Mouse (Mus musculus): Measurements from ENCODE around the gene Tcf20.

Gene Tcf20

DNA sequence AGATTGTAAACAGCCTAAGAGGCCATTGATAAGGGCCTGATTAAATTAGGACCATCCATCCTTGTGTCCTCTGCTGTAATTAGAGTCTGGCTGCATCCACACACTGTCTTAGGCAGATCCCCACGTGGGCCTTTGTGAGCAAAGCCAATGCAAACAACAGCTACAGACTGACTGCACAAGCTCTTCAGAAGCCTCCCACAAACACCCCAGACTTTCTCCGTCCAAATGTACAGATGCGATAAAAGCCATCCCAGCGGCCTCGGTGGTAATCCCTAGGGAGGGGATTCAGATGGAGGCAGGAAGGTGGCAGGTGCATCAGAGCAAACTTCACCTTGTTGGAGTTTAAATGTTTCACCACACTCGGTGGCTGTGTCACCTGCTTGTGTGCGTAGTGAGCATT, 7.6 kb upstream of the Tcf20 start:
- in situ Hi-C loops (cut with MboI, MseI): no loop called here

DNA sequence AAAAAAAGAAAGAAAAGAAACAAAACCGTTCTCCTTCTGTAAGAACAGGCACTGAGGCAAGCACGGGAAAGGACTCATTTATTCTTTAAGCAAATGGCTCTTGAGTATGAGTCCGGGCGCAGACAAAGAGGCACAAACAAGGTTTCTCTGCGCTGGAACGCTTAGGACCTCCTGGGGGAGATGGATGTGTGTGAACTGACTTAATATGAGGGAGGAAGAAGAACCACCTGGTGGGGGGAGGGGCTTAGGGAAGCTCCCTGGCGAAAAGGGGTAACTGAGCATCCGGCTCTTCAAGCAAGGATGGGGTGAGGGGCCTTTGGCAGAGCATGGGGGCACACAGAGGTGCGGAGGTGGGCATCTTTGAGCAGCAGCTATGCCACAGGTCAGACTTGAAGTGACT, 5.2 kb upstream of the Tcf20 start:
- in situ Hi-C loops (cut with MboI, MseI): no loop called here

DNA sequence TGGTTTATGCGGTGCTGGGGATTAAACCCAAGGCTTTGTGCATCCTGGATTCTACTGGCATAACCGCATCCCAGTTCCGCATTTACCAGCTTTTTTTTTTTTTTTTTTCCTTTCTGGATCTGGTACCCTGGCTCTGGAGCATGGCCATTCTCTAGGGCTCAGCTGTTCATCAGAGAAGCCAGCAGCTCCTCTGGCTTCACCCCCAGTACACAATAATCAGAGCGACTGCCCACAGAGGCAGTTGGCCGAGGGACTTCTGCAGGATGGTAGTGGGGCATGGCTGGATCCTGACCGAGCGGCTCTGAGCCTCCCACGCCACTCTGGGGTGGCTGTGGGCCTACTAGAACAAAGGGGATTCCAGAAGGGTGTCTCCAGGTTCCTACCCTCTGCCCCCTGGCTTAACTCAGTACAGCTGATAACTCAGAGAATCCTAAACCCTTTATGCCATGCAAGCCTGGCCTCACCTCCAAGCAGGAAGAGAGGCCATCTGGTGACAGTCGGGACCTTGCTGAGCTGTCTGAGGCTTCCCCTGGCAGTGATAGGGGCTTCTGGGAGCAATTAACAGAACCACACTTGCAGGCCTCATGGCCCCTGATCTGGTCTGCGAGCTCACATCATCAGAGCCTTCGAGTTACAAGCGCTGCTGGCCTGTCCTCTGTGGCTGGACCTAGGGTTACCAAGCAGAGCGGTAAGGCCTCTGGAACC, 4.6 kb upstream of the Tcf20 start:
- in situ Hi-C loops (cut with MboI, MseI): no loop called here

DNA sequence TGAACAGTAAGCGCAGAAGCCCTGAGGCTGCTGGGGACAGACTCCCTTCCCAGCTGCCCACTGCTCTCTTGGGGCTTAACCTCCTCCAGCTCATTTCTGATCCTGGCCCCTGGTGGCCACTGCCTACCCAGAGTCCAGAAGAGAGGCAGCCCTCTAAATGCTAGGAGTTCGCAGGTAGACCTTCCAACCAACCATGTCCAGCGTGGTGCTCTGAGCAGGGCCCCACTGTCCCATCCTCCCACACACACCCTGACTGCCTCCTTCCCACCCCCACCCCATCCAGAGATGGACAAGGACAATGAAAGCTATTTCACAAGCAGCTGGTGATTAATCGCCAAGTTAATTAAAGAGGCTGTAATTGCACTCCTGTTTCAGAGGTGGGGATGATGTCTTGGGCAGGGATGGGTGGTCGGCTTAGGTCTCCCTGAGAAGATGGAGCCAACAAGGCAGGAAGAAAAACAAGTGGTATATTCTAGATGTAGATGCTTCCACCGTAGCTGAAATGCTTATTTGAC, 1.6 kb upstream of the Tcf20 start:
- in situ Hi-C loops (cut with MboI, MseI): loop anchor here (5.0 kb wide), 2 partner anchors 38 to 82 kb away; no protein-coding TSS in a partner anchor

DNA sequence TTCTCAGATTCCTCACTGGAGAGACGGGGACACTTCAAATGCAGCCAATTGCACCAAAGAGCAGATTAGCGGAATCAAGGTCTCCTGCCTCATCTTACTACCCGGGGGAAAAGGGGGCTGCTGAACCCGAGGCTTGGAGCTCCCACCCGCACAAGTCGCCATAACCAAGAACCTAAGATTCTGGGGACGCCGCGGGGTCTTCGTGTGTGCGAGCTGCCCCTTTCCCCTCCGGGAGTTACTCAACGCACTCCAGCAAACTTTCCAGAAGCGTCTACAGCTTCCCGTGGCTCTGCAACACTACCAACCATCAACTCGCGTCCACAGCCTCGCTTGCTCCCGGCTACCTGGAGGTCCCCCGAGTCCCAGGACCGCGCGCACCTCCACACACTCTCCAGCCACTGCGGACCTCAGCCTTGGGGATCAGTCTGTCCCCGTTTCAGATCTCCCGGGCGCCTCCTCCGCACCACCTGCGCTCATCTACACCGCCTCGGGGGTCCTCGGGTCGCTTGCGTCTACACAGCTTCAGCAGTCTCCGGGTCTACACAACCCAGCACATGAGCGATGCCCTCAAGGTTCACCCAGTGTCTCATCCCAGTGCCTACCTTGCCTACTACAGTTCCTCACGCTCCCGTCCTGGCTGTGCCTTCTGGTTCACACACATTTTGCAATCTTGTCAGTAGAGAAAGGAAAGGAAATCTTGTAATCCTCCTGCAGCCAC, 499 bp downstream of the Tcf20 start:
- in situ Hi-C loops (cut with MboI, MseI): loop anchor here (5.0 kb wide), 2 partner anchors 40 to 80 kb away; no protein-coding TSS in a partner anchor

DNA sequence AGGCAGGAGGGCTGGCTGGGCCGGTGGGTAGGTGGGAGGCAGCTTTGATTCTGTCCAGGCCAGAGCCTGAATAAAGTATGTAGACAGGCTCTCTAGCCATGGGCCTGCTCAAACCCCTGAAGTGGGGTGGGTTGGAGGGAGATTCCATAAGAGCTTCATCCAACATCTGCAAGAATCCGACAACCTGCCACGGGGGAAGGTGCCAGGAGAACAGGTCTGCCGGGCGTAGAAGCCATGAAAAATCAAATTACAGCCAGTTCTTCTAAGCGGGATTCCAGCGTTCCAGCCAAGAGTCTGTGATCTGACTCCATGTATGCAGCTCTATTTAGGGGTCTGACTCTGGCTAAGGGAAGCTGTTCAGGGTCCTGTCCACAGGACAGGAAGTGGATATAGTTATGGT, 3.1 kb downstream of the Tcf20 start:
- in situ Hi-C loops (cut with MboI, MseI): no loop called here

DNA sequence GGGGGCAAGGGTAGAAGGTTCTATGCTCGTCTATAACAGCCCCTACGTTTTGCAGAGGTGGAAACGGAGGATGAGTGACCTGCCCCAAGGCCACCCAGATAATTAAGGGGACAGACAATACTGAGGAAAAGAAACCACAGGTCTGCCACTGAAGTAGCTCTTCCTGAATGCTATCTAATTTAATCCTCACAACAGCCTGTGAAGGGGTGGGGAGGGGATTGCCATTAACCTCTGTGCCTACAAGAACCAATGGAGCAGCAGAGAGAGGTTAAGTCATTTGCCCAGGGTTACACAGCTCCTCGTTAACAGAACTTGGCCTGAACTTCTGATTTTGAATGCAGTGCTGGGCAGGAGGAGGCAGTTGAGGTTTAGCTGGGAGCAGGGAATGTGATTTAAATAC, 3.6 kb downstream of the Tcf20 start:
- in situ Hi-C loops (cut with MboI, MseI): no loop called here

DNA sequence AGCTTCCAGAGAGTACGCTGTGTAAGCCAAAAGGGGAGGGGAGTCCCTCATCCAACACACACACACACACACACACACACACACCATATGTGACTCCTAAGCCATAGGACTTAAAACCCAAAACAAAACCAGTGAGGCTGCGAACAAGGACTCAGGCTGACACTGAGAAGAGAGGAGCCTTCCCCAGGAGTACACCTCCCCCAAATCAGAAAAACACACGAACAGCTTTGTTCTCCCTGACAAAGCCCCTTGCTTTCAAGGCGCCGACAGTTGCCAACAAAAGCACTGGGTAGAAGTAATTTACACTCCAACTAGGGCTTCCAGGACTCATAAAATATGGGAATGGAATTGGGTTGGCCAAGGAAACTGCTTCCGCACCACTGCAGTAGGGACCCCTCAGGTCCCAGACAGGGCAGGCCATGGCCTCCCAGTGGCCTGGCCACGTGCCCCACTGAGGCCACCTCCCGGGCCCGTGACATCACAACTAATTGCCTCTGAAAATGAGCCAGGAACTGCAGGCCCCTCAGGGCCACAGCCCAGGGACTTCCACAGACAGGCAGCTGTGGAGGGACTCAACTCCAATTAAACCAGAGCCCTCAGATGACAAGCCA, 4.2 kb downstream of the Tcf20 start:
- in situ Hi-C loops (cut with MboI, MseI): no loop called here

DNA sequence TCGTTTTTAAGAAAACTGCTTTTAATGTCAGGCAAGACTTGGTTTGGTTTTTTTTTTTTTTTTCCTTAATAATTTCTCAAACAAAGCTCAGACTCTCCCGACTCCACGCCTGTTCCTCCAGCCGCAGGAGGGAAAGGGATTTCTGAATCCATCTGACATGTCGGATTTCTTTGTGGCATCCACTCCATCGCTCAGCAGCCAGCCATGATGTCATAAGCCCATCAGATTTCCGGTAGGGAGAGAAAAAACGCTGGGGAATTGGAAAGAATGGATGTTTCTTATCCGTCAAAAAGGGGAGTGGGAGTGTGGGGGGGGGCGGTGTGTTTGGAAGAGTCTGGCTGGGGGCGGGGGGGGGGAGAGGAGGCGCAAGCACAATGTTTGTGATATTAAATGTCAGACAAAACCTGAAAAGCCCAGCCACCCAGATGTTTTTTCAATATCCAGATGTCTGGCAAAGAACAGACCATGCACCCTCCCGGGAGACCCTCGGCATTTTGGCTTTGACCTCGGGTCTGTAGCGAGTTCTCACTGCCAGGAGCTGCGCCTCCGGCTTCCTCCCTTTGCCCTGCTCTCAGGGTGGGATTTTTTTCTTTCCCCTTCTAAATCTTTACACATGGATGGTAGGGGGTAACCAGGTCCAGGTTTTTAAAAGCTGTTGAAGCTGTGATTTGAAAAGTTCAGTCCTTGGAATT, 4.8 kb downstream of the Tcf20 start:
- in situ Hi-C loops (cut with MboI, MseI): no loop called here

DNA sequence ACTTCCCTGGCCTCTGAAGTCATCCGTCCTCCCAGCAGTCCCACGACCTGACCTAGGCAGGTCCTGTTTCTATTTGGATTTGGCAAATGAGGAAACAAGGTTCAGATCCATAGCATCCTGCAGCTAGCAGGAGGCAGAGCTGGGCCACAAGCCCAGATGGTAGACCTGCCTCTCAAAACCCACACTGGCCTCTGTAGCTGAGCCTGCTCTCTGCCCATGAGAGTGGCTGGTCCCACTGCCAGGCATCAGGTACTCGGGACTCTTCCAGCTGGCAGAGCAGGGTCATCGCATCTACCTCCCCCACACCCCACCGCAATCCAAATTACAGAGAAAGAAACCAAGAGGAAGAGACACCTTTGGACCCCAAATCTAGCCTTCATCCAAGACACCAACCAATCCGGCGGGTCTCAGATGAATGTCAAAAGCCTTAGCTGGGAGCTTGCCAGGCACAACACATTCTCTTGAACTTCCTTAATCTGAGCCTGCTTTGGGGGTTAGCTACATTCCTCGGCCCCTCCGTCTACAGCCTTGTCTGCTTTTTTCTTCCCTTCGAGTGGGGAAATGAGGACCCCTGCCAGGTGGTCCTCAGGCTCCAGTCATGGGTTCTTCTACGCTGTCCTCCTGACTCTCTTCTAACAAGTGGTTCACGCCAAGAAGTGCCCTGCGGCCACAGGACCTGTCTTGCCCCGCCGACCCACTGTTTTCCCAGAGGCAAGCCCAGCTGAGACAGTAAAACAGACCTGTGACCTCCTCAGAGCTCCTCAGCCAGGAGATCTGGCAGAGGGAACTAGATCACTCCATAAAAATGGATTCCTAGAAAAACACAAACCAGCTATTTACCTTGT, 5.8 kb downstream of the Tcf20 start:
- in situ Hi-C loops (cut with MboI, MseI): no loop called here

DNA sequence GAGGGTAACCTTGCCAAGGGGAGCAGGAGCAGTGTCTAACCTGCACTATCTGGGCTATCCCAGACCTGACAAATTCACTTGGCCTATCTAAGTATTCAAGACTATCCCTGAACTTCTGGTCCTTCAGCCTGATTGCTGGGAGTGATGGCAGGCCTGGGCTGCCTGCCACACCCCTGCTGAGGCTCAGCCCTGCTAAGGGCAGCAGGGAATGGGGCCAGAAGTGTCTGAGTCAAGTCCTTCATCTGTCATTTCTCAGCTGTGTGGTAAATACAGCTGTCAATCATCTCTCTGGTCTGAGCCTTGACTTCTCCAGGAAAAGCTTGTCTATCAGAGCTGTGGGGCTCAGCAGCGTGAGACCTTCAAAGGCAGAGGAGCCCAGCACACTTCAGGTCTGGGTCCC, 8.1 kb downstream of the Tcf20 start:
- in situ Hi-C loops (cut with MboI, MseI): no loop called here

DNA sequence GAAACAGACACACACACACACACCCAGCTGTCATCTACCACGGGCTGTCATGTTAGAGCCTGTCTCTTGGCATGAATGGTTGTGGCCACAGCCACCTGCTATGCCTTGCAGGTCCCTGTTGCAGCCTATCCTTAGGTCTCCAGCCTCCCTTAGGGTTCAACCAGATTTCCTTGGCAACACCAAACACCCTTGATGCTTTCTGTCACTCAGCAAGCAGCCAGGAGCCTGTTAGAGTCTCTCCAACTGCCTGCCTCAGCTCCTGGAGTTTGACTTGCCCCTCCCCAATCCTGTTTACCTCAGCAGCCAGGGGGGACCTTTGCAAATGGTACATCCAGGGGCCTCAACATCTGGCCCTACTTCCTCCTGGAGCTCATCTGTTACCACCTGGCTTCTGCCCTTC, 13.2 kb downstream of the Tcf20 start:
- in situ Hi-C loops (cut with MboI, MseI): no loop called here

DNA sequence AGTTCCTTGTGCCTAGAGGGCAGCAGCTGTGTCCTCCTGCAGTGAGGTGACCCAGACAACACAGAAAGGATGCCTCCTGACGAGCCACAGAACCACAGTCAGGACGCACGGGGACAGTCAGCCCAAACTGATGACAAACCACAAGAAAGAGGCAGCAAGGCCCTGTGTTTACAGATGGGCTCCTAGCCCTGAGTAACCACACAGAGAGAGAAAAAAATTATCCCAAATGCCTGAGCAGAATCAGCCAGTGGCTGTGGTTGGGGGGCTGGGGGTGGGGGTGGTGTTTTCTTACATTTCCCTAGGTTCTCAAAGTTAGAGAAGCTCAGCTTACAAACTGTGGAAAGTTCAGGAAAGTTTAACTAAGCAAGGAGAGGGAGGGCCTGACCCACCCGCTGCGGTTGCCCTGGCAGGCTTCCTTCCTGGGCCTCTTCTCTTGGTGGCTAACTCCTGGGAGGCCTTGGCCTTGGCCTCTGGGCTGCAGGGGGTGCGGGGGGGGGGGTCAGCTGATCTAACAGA, 18.4 kb downstream of the Tcf20 start:
- in situ Hi-C loops (cut with MboI, MseI): no loop called here

DNA sequence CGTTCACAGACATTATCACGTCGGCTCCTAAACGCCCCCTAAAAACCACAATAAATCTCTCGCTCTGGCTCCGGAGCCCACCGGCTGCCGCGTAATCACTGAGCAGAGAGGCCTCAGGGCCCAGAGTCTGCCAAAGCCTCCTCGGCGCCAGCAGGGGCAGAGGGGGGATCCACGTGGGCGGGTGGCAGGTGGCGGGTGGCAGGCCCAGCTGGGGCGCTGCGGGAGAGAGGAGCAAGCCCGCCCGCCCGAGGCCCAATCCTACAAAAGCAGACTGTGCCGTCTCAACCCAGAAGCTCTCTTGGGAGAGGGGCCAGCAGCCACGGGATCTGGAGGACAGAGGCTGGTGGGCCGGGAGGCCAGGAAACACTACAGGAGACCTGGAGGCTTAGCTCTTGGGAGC, 19.2 kb downstream of the Tcf20 start:
- in situ Hi-C loops (cut with MboI, MseI): no loop called here

DNA sequence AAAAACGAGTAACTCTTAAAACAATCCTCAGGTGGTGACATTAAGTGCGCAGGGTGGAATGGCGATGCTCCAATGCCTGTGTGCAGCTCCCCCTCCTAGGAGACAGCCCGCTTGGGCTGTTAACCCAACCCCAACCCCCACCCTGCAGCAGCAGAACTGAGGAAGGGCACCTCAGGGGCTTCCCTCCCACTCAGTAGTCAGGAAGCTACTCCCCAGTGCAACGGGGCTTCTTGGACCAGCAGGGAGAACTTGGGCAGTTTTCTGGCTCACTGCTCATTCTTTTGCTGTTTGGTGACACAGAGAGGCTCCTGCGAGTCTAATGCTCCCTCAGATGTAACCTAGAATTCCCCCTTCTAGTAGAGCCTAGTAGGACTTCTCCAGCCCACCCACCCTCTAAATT, 19.7 kb downstream of the Tcf20 start:
- in situ Hi-C loops (cut with MboI, MseI): no loop called here

DNA sequence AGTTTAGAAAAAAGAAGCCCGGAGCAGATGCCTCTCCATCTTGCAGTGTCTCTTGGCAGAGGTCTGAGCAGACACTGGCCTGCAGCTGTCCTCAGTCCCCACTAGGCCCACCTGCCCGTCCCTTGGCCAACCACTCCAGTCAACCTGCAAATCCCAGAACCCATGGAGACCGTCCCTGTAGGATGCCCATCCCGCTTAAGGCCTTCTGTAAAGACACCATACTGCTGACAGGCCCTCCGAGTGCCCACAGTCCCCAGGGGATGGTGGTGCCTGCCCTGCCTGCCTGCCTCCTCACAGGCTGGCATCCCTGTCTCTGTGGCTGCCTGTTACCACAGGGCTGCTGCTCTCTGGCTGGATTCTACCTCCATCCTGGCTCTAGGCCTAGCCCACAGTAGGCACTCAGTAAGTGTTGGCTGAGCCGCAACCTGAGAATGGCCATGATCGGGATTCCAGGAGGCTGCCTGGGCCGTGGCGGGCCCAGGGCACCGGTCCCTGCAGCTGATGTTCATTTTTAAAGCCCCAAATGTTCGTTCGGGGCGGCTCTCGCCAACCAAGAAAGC, 23.3 kb downstream of the Tcf20 start:
- in situ Hi-C loops (cut with MboI, MseI): no loop called here

DNA sequence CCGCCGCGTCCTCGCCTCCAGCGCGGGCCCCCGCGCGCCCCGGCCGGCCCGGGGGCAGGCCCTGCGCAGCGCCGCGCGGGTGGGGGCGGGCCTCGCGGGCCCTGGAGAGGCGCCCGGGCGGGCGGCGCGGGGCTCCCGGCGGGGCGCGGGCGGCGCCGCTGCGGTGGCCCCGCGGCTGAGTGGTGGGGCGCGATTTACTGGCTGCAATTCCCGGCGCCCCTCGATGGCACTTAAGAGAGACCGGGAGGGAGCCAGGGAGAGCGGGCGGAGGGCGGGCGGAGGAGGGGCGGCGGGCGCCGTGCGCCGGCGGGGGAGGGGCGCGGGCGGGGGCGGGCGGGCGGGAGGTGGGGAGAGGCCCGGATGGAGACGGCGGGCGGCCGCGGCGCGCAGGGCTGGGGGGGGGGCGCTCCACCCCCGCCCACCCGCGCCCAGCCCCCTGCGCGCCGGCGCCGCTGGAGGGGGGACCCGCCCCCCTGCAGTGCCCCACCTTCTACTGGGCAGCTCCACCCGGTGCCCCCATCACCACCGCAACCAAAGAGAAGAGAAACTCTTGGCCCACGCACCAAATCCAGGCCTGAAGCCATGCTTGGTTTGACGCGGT, 24.0 kb downstream of the Tcf20 start:
- in situ Hi-C loops (cut with MboI, MseI): no loop called here

DNA sequence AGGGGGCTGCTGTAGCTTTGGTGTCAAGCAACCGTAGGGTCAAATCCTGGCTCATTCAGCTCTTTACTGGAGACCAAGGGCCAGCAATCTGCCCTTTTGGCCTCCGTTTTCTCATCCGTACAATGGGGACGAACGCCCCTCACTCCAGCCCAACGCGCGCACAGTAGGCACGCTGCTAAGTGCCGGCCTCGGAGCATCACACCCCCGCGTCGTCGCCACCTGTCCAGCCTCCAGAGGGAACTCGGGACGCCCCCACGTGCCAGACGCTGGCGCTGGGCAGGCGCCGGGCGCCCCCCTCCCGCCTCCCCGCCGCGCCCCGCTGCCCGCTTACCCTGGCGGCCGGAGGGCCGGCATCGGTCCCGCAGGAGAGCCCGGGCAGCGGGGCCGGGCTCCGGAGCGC, 24.6 kb downstream of the Tcf20 start:
- in situ Hi-C loops (cut with MboI, MseI): no loop called here

DNA sequence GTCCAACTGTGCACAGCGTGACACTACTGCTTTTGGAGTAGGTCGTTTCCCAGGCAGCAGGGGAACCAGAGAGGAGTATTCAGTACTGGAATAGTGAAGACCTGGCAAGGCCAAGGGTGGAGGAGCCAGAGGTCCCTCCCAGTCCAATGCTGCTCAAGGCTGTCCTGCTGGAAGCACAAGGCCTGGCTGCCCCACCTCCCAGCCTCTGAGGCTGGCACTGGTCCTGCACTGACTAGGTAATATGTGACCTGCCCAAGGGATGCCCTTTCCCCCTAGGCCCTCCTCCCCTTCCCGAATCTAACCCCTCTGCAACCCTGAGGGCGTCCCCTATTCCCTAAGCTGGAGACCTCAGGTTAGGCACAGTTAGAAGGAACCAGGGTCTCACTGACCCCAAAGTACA, 25.1 kb downstream of the Tcf20 start:
- in situ Hi-C loops (cut with MboI, MseI): no loop called here
